Mouse (Mus musculus): Measurements from ENCODE around the gene Tmem110.

DNA sequence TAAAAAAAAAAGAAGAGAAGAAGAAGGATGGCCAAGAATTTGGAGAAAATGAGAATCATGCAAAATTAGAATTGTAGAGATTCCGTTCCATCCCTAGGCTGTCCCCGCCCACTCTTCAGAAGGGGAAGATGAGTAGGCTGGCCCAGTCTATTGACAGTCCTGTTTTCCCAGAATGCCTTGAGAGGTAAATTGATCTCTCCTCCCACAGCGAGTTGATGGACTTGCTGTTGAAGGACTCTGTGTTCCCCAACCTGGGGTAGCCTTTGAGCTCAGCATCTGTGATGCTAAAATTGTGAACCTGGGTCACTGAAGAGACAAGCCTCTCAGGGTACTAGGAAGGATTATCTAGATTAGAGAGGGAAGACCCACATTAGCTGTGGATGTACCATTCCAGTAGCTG is 100.1 kb downstream of the Tmem110 start:
- TF ChIP-seq CTCF (IDR thresholded peaks at IDR 0.05; ENCODE audit: low read depth) = no peak
- TF ChIP-seq EP300 (IDR thresholded peaks at IDR 0.05; ENCODE audit: low read depth) = peak; percentile 61

Measured in liver, postnatal 0 days (tissue).